Mouse (Mus musculus) inflammation-experienced regulatory T-cells, adult 6 months (primary cell): ENCODE data around the gene Ccl17. TPM values are rescaled to one million over a fixed set of nuclear protein-coding genes. Genes with fewer than 3 reads are reported as not detected.

Experiments
- ATAC-seq: one replicate; pipeline ENCODE4 v1.8.0; 2017
- polyA plus RNA-seq, 3 experiments: library from polyadenylated mRNA; unstranded; fragments of 100-300 nt; shearing (Covaris generic); gene quantifications; one replicate each; pipeline ENCODE4 v1.2.1; 2017

The Ccl17 gene
- polyA plus RNA-seq, 3 experiments from 2014 or later = not detected

GRCm38 (mm10) chr8:94789256-94789955 lies 20.8 kb upstream of the Ccl17 start:
- ATAC-seq = no peak

GRCm38 (mm10) chr8:94794368-94794767 lies 15.9 kb upstream of the Ccl17 start:
- no peak for ATAC-seq

- ATAC-seq = no peak
Observed at GRCm38 (mm10) chr8:94794782-94795181, 15.5 kb upstream of the Ccl17 start.

- ATAC-seq = no peak
Observed at GRCm38 (mm10) chr8:94800278-94800968, 9.8 kb upstream of the Ccl17 start.

- ATAC-seq = no peak
Observed at GRCm38 (mm10) chr8:94801293-94802095, 8.8 kb upstream of the Ccl17 start.

- peak; percentile 82 for ATAC-seq
Observed at GRCm38 (mm10) chr8:94802375-94802774, 7.9 kb upstream of the Ccl17 start.

- no peak for ATAC-seq
Observed at GRCm38 (mm10) chr8:94803551-94803950, 6.7 kb upstream of the Ccl17 start.

GRCm38 (mm10) chr8:94804546-94805340 lies 5.5 kb upstream of the Ccl17 start:
- no peak for ATAC-seq

- no peak for ATAC-seq
Observed at GRCm38 (mm10) chr8:94805811-94806210, 4.4 kb upstream of the Ccl17 start.

GRCm38 (mm10) chr8:94807506-94807905 lies 2.7 kb upstream of the Ccl17 start:
- ATAC-seq = no peak

GRCm38 (mm10) chr8:94808372-94808771 lies 1.9 kb upstream of the Ccl17 start:
- ATAC-seq = no peak

- ATAC-seq = no peak
Observed at GRCm38 (mm10) chr8:94810855-94811254, 602 bp downstream of the Ccl17 start.

GRCm38 (mm10) chr8:94811654-94812053 lies 1.4 kb downstream of the Ccl17 start:
- no peak for ATAC-seq

- peak; percentile 77 for ATAC-seq
Observed at GRCm38 (mm10) chr8:94812645-94813098, 2.4 kb downstream of the Ccl17 start.

- no peak for ATAC-seq
Observed at GRCm38 (mm10) chr8:94814556-94814955, 4.3 kb downstream of the Ccl17 start.

- ATAC-seq = peak; percentile 50
Observed at GRCm38 (mm10) chr8:94817933-94818332, 7.7 kb downstream of the Ccl17 start.

- no peak for ATAC-seq
Observed at GRCm38 (mm10) chr8:94819671-94820179, 9.5 kb downstream of the Ccl17 start.

GRCm38 (mm10) chr8:94820553-94820952 lies 10.3 kb downstream of the Ccl17 start:
- ATAC-seq = no peak

- no peak for ATAC-seq
Observed at GRCm38 (mm10) chr8:94821381-94821780, 11.1 kb downstream of the Ccl17 start.

GRCm38 (mm10) chr8:94822637-94823560 lies 12.6 kb downstream of the Ccl17 start:
- no peak for ATAC-seq

GRCm38 (mm10) chr8:94825170-94825569 lies 14.9 kb downstream of the Ccl17 start:
- ATAC-seq = no peak
